ENCODE assay signal across 17 mouse cellular contexts in the genomic region with DNA sequence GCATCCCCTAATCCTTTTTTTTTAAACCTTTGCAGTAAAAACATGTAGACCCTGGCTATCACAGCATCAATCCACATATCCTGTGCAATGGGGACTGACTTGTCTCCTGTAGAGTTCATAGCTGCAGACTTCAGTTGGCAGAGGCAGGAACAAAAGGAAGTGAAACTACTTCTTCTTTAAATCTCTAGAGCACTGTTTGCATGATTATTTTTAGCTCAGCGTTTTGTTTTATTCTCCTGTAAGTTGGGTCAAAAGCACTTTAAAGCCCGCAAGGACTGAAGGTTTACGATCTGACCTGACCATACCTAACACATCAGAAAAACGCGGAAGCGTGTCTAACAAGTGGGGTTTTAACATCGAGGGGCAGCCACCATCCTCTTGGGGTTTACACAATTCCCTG. TPM values are rescaled to one million over a fixed set of nuclear protein-coding genes. Genes with fewer than 3 reads are reported as not detected.
A peak's percentile ranks its signal among the peaks of the same experiment; 100 is the strongest.
DNase-seq lines count a peak whose midpoint lies in the region; ATAC-seq and TF ChIP-seq lines count a peak whose summit lies in the region.
"Had no signal": no experiment of that assay in that cellular context is flagged by ENCODE, and none has a peak within 500 bp of the region (broad histone marks: within the 10 kb centered on the region; RNA-seq: fewer than 3 reads in every experiment).

No protein-coding gene starts in this region.

- TF ChIP-seq POLR2A in liver, adult 2 months (IDR thresholded peaks at IDR 0.05; ENCODE audit: extremely low read depth, insufficient read depth, low read length) = no peak

- peak; percentile 11 for DNase-seq in liver, adult 2 months (ENCODE audit: extremely low read depth, low read depth, low spot score)
- DNase-seq in liver, embryonic 11.5 days (ENCODE audit: low spot score) = no peak
- peak; percentile 40 to 46 for DNase-seq in B cell, adult 2 months
- DNase-seq in kidney, postnatal 4 days = no peak
- DNase-seq in layer of hippocampus, adult 2 months (ENCODE audit: low spot score in 2 of 2) = no peak
- no peak for DNase-seq in left cerebral cortex, postnatal 25 days (ENCODE audit: low spot score in 2 of 2)
- DNase-seq: adrenal gland, postnatal 14 days; cerebellum, postnatal 10 days; heart, postnatal 10 days; kidney, adult 9 months; midbrain, embryonic 14.5 days; right cerebral cortex, postnatal 25 days had no signal

- no peaks in the 10 kb centered on the region for H3K4me1 ChIP-seq in liver, adult 2 months (ENCODE audit: control insufficient read depth, insufficient read depth, low read length)
- H3K4me1 ChIP-seq in liver, embryonic 11.5 days (replicated peaks; ENCODE audit: control insufficient read depth, insufficient read depth, low read length) = no peaks in the 10 kb centered on the region
- H3K4me1 ChIP-seq: liver, embryonic 12.5 days had no signal

- no peaks in the 10 kb centered on the region for H3K9me3 ChIP-seq in liver, embryonic 11.5 days (ENCODE audit: control insufficient read depth, low read length)
- H3K9me3 ChIP-seq: liver, embryonic 12.5 days had no signal

- ATAC-seq in liver, embryonic 11.5 days (replicated peaks; ENCODE audit: low FRiP score) = no peak
- peak; percentile 82 for ATAC-seq in common myeloid progenitor, adult 5-6 weeks (replicated peaks; ENCODE audit: low read depth, poor library complexity, severe bottlenecking)
- peak; percentile 80 for ATAC-seq in megakaryocyte progenitor cell, adult 5-6 weeks (replicated peaks; ENCODE audit: poor library complexity)
- ATAC-seq: forebrain, postnatal 0 days; liver, embryonic 12.5 days had no signal

- no peak overlapping the region for H3K4me2 ChIP-seq in liver, embryonic 11.5 days
- H3K4me2 ChIP-seq: liver, embryonic 12.5 days had no signal

- intact Hi-C loops in left cerebral cortex, postnatal 25 days (cut with DNase I) = no loop called here

- H3K27me3 ChIP-seq in liver, adult 2 months (ENCODE audit: control insufficient read depth, insufficient read depth, low read length) = no peaks in the 10 kb centered on the region
- H3K27me3 ChIP-seq in liver, embryonic 11.5 days (replicated peaks; ENCODE audit: control insufficient read depth, insufficient read depth, low read length) = no peaks in the 10 kb centered on the region
- H3K27me3 ChIP-seq: liver, embryonic 12.5 days had no signal

- H3K27ac ChIP-seq in liver, adult 2 months (replicated peaks; ENCODE audit: insufficient read depth, low read depth, low read length) = no peak overlapping the region
- no peak overlapping the region for H3K27ac ChIP-seq in liver, embryonic 11.5 days (ENCODE audit: low read depth, low read length)
- no peak overlapping the region for H3K27ac ChIP-seq in layer of hippocampus, adult 2 months
- H3K27ac ChIP-seq: liver, embryonic 12.5 days had no signal

- no peaks in the 10 kb centered on the region for H3K79me2 ChIP-seq in liver, adult 2 months (ENCODE audit: control insufficient read depth, insufficient read depth, low read length)

- H3K9ac ChIP-seq in liver, adult 2 months (ENCODE audit: low read depth, low read length) = no peak overlapping the region
- H3K9ac ChIP-seq in liver, embryonic 11.5 days (ENCODE audit: low read depth, low read length) = no peak overlapping the region
- H3K9ac ChIP-seq: forebrain, postnatal 0 days; liver, embryonic 12.5 days had no signal

- H3K4me3 ChIP-seq in liver, adult 2 months (ENCODE audit: insufficient read depth, low read depth, low read length) = no peak overlapping the region
- no peak overlapping the region for H3K4me3 ChIP-seq in liver, embryonic 11.5 days (ENCODE audit: low read depth, low read length)
- no peak overlapping the region for H3K4me3 ChIP-seq in layer of hippocampus, adult 2 months
- H3K4me3 ChIP-seq: erythroblast, embryonic 14.5 days; liver, embryonic 12.5 days had no signal

- TF ChIP-seq CTCF in liver, adult 2 months (IDR thresholded peaks at IDR 0.05; ENCODE audit: low read depth, low read length) = no peak
- TF ChIP-seq CTCF in layer of hippocampus, adult 2 months (conservative IDR thresholded peaks at IDR 0.05) = no peak

- WGBS in liver, adult 2 months = 76% methylated on average over 7 of the region's 7 CpGs
- 72% methylated on average over 7 of the region's 7 CpGs for WGBS in liver, embryonic 11.5 days

- no peaks in the 10 kb centered on the region for H3K36me3 ChIP-seq in liver, adult 2 months (ENCODE audit: control insufficient read depth, insufficient read depth, low read length)
- no peaks in the 10 kb centered on the region for H3K36me3 ChIP-seq in liver, embryonic 11.5 days (ENCODE audit: control insufficient read depth, insufficient read depth, low read length)
- H3K36me3 ChIP-seq: liver, embryonic 12.5 days had no signal

RNA-seq across cellular contexts. Expression of gene Tlr2, which starts 29.6 kb away (rescaled TPM):
- 2.0 and 2.4 TPM in 2 replicates for total RNA-seq in liver, adult 2 months (2014; rRNA removed)
- 0.56 and 1.1 TPM in 2 replicates for polyA plus RNA-seq in liver, adult 2 months (2012; rRNA removed)
- polyA plus RNA-seq in liver, embryonic 11.5 days (2014; fragmentation: Nextera tagmentation; extraction: Ambion mirVana) = 2.5 and 3.3 TPM in 2 replicates
- 8.4 and 10.0 TPM in 2 replicates for total RNA-seq in common myeloid progenitor, adult 5-6 weeks (2017)
- 9.3 and 15.9 TPM in 2 replicates for total RNA-seq in megakaryocyte progenitor cell, adult 5-6 weeks (2015)
- 10.6 and 16.0 TPM in 2 replicates for total RNA-seq in megakaryocyte progenitor cell, adult 5-6 weeks (2017)
- under 1 TPM; 0.44 to 0.77 TPM for total RNA-seq in layer of hippocampus, adult 2 months (2021)
- under 1 TPM; 0.80 to 0.87 TPM for total RNA-seq in left cerebral cortex, postnatal 25 days (2021)
- polyA plus RNA-seq: erythroblast, embryonic 14.5 days had no signal

RNA-seq across cellular contexts. Expression of gene Sfrp2, which starts 45.9 kb away (rescaled TPM):
- 0.27 TPM in 1 of 2 replicates, not detected in the other for total RNA-seq in liver, adult 2 months (2014; rRNA removed)
- 0.22 TPM in 1 of 2 replicates, not detected in the other for polyA plus RNA-seq in liver, adult 2 months (2012; rRNA removed)
- polyA plus RNA-seq in liver, embryonic 11.5 days (2014; fragmentation: Nextera tagmentation; extraction: Ambion mirVana) = 26.4 and 27.7 TPM in 2 replicates
- not detected in 2 replicates for total RNA-seq in common myeloid progenitor, adult 5-6 weeks (2017)
- not detected in 2 replicates for total RNA-seq in megakaryocyte progenitor cell, adult 5-6 weeks (2015)
- not detected in 2 replicates for total RNA-seq in megakaryocyte progenitor cell, adult 5-6 weeks (2017)
- 1 to 10 TPM in 1 of 2 experiments, under 1 TPM in 1; 0.90 to 1.2 TPM for total RNA-seq in layer of hippocampus, adult 2 months (2021)
- total RNA-seq in left cerebral cortex, postnatal 25 days (2021) = 1 to 10 TPM; 2.4 to 2.5 TPM
- polyA plus RNA-seq: erythroblast, embryonic 14.5 days had no signal

Comparison
In these comparisons a context has a peak if more than half of its experiments do, and no peak if none do; other contexts are left out.
1. DNase-seq: peak in liver, adult 2 months (single experiment) and B cell, adult 2 months (2 of 2); none in liver, embryonic 11.5 days (single experiment), kidney, postnatal 4 days (0 of 2), layer of hippocampus, adult 2 months (0 of 2) and left cerebral cortex, postnatal 25 days (0 of 2).